19 mouse cellular contexts compared by ENCODE assay signal in the genomic region with DNA sequence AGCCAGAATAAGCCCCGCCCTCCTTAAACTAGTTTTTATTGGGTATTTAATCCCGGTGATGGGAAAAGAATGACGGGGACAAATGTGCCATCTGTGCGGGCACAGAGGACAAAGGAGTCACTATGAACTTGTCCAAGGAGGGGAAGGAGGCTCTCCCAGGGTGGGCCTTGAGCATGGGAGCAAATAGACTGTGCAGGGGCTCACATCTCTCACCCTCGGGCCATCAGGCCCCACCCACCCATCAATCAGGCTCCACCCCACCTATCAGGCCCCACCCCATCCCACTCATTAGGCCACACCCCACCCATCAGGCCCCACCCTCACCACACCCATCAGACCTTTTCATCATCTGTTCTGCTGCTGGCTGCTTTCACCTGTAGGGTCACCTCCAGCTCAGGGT. TPM values are rescaled to one million over a fixed set of nuclear protein-coding genes. Genes with fewer than 3 reads are reported as not detected.
"Had no signal": no experiment of that assay in that cellular context is flagged by ENCODE, and none has a peak within 500 bp of the region (broad histone marks: within the 10 kb centered on the region; RNA-seq: fewer than 3 reads in every experiment).

No protein-coding gene starts in this region.

- H3K9ac ChIP-seq: lung, embryonic 15.5 days; midbrain, embryonic 13.5 days; midbrain, embryonic 15.5 days; neural tube, embryonic 13.5 days; stomach, embryonic 15.5 days had no signal

- H3K4me3 ChIP-seq: lung, embryonic 15.5 days; megakaryocyte, embryonic 14.5 days; midbrain, embryonic 13.5 days; midbrain, embryonic 15.5 days; neural tube, embryonic 13.5 days; stomach, embryonic 15.5 days had no signal

- DNase-seq: lung, adult 2 months; lung, postnatal 14 days; lung, postnatal 36 days; right cerebral cortex, postnatal 14 days; thymus, adult 2 months; thymus, postnatal 14 days; thymus, postnatal 36 days had no signal

- H3K27me3 ChIP-seq: lung, embryonic 15.5 days; midbrain, embryonic 13.5 days; midbrain, embryonic 15.5 days; neural tube, embryonic 13.5 days; stomach, embryonic 15.5 days had no signal

- H3K9me3 ChIP-seq: lung, embryonic 15.5 days; megakaryocyte, embryonic 14.5 days; midbrain, embryonic 13.5 days; midbrain, embryonic 15.5 days; neural tube, embryonic 13.5 days; stomach, embryonic 15.5 days had no signal

- H3K36me3 ChIP-seq: lung, embryonic 15.5 days; midbrain, embryonic 13.5 days; midbrain, embryonic 15.5 days; neural tube, embryonic 13.5 days; stomach, embryonic 15.5 days had no signal

- ATAC-seq: lung, postnatal 0 days; midbrain, embryonic 13.5 days; midbrain, embryonic 15.5 days had no signal

- H3K4me2 ChIP-seq: lung, embryonic 15.5 days; midbrain, embryonic 11.5 days; midbrain, embryonic 13.5 days; midbrain, embryonic 15.5 days; neural tube, embryonic 13.5 days; stomach, embryonic 15.5 days had no signal

- H3K27ac ChIP-seq: macrophage; midbrain, embryonic 13.5 days; midbrain, embryonic 15.5 days; neural tube, embryonic 13.5 days; stomach, embryonic 15.5 days; stomach, postnatal 0 days had no signal

RNA-seq across cellular contexts. Expression of a gene that starts 26.5 kb away (rescaled TPM):
- polyA plus RNA-seq: liver, embryonic 16.5 days; lung, adult 2 months; lung, postnatal 0 days; macrophage; midbrain, embryonic 11.5 days; midbrain, embryonic 13.5 days; neural tube, embryonic 13.5 days; stomach, postnatal 0 days had no signal

RNA-seq across cellular contexts. Expression of a gene that starts 41.5 kb away (rescaled TPM):
- polyA plus RNA-seq: midbrain, embryonic 11.5 days; midbrain, embryonic 15.5 days; midbrain, postnatal 0 days; neural tube, embryonic 13.5 days had no signal
